Mouse (Mus musculus): ENCODE data around the gene Hjurp. TPM values are rescaled to one million over a fixed set of nuclear protein-coding genes. Genes with fewer than 3 reads are reported as not detected.

Hjurp gene
- total and polyA plus RNA-seq, 3 experiments: 59.4 to 103 (median 76.3) TPM

- H3K4me1 ChIP-seq (ENCODE audit: control insufficient read depth in 1 of 2, insufficient read depth in 2 of 2, low read length in 2 of 2): peaks cover 7 to 17% of the 10 kb centered on the region in 2 experiments
- no peaks in the 10 kb centered on the region for H3K79me2 ChIP-seq (ENCODE audit: control insufficient read depth, insufficient read depth, low read length, poor library complexity)
- H3K27me3 ChIP-seq (ENCODE audit: control insufficient read depth in 1 of 2, insufficient read depth in 2 of 2, low read length in 2 of 2): no peaks in the 10 kb centered on the region
- H3K27ac ChIP-seq (ENCODE audit: control insufficient read depth, low read depth, low read length): peak overlapping the region; percentile 31
- no peak overlapping the region for H3K4me3 ChIP-seq (ENCODE audit: control insufficient read depth in 1 of 2, insufficient read depth in 1 of 2, low read depth in 2 of 2, low read length in 2 of 2)
- H3K9me3 ChIP-seq (replicated peaks; ENCODE audit: insufficient read depth, low read length): no peaks in the 10 kb centered on the region
- peaks cover 14 to 24% of the 10 kb centered on the region in 2 experiments for H3K36me3 ChIP-seq (ENCODE audit: control insufficient read depth in 1 of 2, insufficient read depth in 2 of 2, low read length in 2 of 2)
- H3K9ac ChIP-seq (ENCODE audit: control insufficient read depth, low read depth, low read length, poor library complexity, severe bottlenecking): no peak overlapping the region
- DNase-seq (ENCODE audit: low read depth, low spot score): peak; percentile 94
- TF ChIP-seq ZNF384 (IDR thresholded peaks at IDR 0.05; ENCODE audit: low read depth, low read length): no peak
- no peak for TF ChIP-seq ELF1 (IDR thresholded peaks at IDR 0.05; ENCODE audit: low read depth, low read length)
- no peak for TF ChIP-seq USF2 (IDR thresholded peaks at IDR 0.05; ENCODE audit: borderline replicate concordance in 1 of 2, insufficient read depth in 1 of 2, low read depth in 1 of 2, low read length in 2 of 2)
- TF ChIP-seq CHD2 (IDR thresholded peaks at IDR 0.05; ENCODE audit: low read length): peak; percentile 58; the same call in 1 of the 2 replicates
- TF ChIP-seq MAFK (IDR thresholded peaks at IDR 0.05; ENCODE audit: borderline replicate concordance, low read depth, low read length): no peak
- TF ChIP-seq UBTF (IDR thresholded peaks at IDR 0.05; ENCODE audit: borderline replicate concordance, insufficient read depth, low read depth, low read length): no peak
- no peak; the same call in 1 of the 2 replicates for TF ChIP-seq RCOR1 (IDR thresholded peaks at IDR 0.05; ENCODE audit: low read depth, low read length)
- TF ChIP-seq HCFC1 (IDR thresholded peaks at IDR 0.05; ENCODE audit: low read depth, low read length): 0 out of 2 replicates have a peak, but pooled peaks have one; percentile 23
- TF ChIP-seq TAL1 (IDR thresholded peaks at IDR 0.05; ENCODE audit: low read length): no peak
- TF ChIP-seq ZMIZ1 (IDR thresholded peaks at IDR 0.05; ENCODE audit: low read depth, low read length): no peak
- 0 out of 2 replicates have a peak, but pooled peaks have one; percentile 2 for TF ChIP-seq NELFE (IDR thresholded peaks at IDR 0.05; ENCODE audit: low read depth, low read length)
- TF ChIP-seq MXI1 (IDR thresholded peaks at IDR 0.05; ENCODE audit: low read depth, low read length): no peak
- no peak for TF ChIP-seq E2F4 (IDR thresholded peaks at IDR 0.05; ENCODE audit: borderline replicate concordance, low read depth, low read length)
- 0 out of 2 replicates have a peak, but pooled peaks have one; percentile 23 for TF ChIP-seq TCF12 (IDR thresholded peaks at IDR 0.05; ENCODE audit: low read depth, low read length)
- no peak for TF ChIP-seq BHLHE40 (IDR thresholded peaks at IDR 0.05; ENCODE audit: borderline replicate concordance, low read depth, low read length)
- TF ChIP-seq MAZ (IDR thresholded peaks at IDR 0.05; ENCODE audit: low read depth, low read length): no peak
- TF ChIP-seq POLR2AphosphoS5 (IDR thresholded peaks at IDR 0.05; ENCODE audit: borderline replicate concordance, low read depth, low read length): no peak
- TF ChIP-seq MYC (IDR thresholded peaks at IDR 0.05; ENCODE audit: low read depth, low read length): no peak
- TF ChIP-seq USF1 (IDR thresholded peaks at IDR 0.05; ENCODE audit: low read depth, low read length): no peak
- no peak for TF ChIP-seq GABPA (IDR thresholded peaks at IDR 0.05; ENCODE audit: low read depth, low read length)
- no peak for TF ChIP-seq JUND (IDR thresholded peaks at IDR 0.05; ENCODE audit: low read depth, low read length)
- peak; percentile 53; the same call in 1 of the 2 replicates for TF ChIP-seq MYB (IDR thresholded peaks at IDR 0.05; ENCODE audit: low read depth, low read length)
- no peak for TF ChIP-seq MEF2A (IDR thresholded peaks at IDR 0.05; ENCODE audit: extremely low read depth, insufficient replicate concordance, low read depth, low read length, poor library complexity, severe bottlenecking)
- TF ChIP-seq SIN3A (IDR thresholded peaks at IDR 0.05; ENCODE audit: low read length): peak; percentile 53; the same call in 1 of the 2 replicates
- peak; percentile 79 for TF ChIP-seq POLR2AphosphoS2 (IDR thresholded peaks at IDR 0.05; ENCODE audit: low read length)
- no peak for TF ChIP-seq ZKSCAN1 (IDR thresholded peaks at IDR 0.05; ENCODE audit: low read depth, low read length)
- TF ChIP-seq TBP (IDR thresholded peaks at IDR 0.05; ENCODE audit: low read depth, low read length): peak; percentile 31; the same call in 1 of the 2 replicates
- no peak for TF ChIP-seq CHD1 (IDR thresholded peaks at IDR 0.05; ENCODE audit: low read depth, low read length)
- no peak for TF ChIP-seq SMC3 (IDR thresholded peaks at IDR 0.05; ENCODE audit: low read depth, low read length)
- no peak for TF ChIP-seq NRF1 (IDR thresholded peaks at IDR 0.05; ENCODE audit: insufficient read depth, low read depth, low read length, poor library complexity, severe bottlenecking)
- TF ChIP-seq CTCF (IDR thresholded peaks at IDR 0.05 in 2 of 3, conservative IDR thresholded peaks at IDR 0.05 in 1 of 3; ENCODE audit: control insufficient read depth in 1 of 3, insufficient read depth in 1 of 3, low read depth in 2 of 3, low read length in 3 of 3, poor library complexity in 1 of 3, severe bottlenecking in 1 of 3): no peak
- TF ChIP-seq KAT2A (conservative IDR thresholded peaks at IDR 0.05; ENCODE audit: low read depth, low read length): no peak
- TF ChIP-seq RAD21 (IDR thresholded peaks at IDR 0.05; ENCODE audit: low read depth, low read length): no peak
- no peak for TF ChIP-seq MAX (IDR thresholded peaks at IDR 0.05; ENCODE audit: low read length)
- TF ChIP-seq GATA1 (IDR thresholded peaks at IDR 0.05; ENCODE audit: low read depth, low read length): no peak
- peak; percentile 96 for TF ChIP-seq ETS1 (IDR thresholded peaks at IDR 0.05; ENCODE audit: low read depth, low read length)
- 0 out of 2 replicates have a peak, but pooled peaks have one; percentile 18 for TF ChIP-seq ZC3H11A (IDR thresholded peaks at IDR 0.05; ENCODE audit: low read depth, low read length)
Measured at GRCm38 (mm10) chr1:88262255-88262654, 15.2 kb downstream of the Hjurp start.
